Mouse (Mus musculus) stomach, embryonic 16.5 days (tissue): ENCODE results near the gene Adar. TPM values are rescaled to one million over a fixed set of nuclear protein-coding genes. Genes with fewer than 3 reads are reported as not detected.
"Not testable (repeated sequence)": the region's sequence is repeated elsewhere in the genome, so short reads cannot be mapped to it uniquely, and the experiment has no call there.

Experiments
- ATAC-seq: fragments of 200-750 bp; cut with Nextera tagmentation; 2 replicates; pipeline ENCODE4 v1.8.0; 2017; ENCODE audit warnings: moderate number of reproducible peaks, moderate TSS enrichment; ENCODE audit not compliant: insufficient read depth, low FRiP score
- H3K27ac ChIP-seq: fragments of 300-500 bp; sonication (generic); 2 replicates; pipeline ENCODE4 v1.5.1; 2014; ENCODE audit warnings: low read length
- H3K27me3 ChIP-seq: fragments of 300-500 bp; sonication (generic); 2 replicates; pipeline ENCODE4 v1.6.1; 2014; ENCODE audit warnings: low read length, control low read depth, mixed read lengths; ENCODE audit not compliant: control insufficient read depth, insufficient read depth
- H3K36me3 ChIP-seq: fragments of 300-500 bp; sonication (generic); 2 replicates; pipeline ENCODE4 v1.6.1; 2014; ENCODE audit warnings: low read length; ENCODE audit not compliant: control insufficient read depth, insufficient read depth
- H3K4me1 ChIP-seq: fragments of 300-500 bp; sonication (generic); 2 replicates; pipeline ENCODE4 v1.6.1; 2014; ENCODE audit warnings: low read length, control low read depth, mixed read lengths; ENCODE audit not compliant: control insufficient read depth, insufficient read depth
- H3K4me2 ChIP-seq: fragments of 300-500 bp; sonication (generic); 2 replicates; pipeline ENCODE4 v1.6.1; 2014; ENCODE audit warnings: low read depth, low read length, mixed read lengths
- H3K4me3 ChIP-seq: fragments of 300-500 bp; sonication (generic); replicated peaks from 2 replicates; pipeline ENCODE4 v1.5.1; 2014; ENCODE audit warnings: mild to moderate bottlenecking, low read length
- H3K9ac ChIP-seq: fragments of 300-500 bp; sonication (generic); 2 replicates; pipeline ENCODE4 v1.6.1; 2014; ENCODE audit warnings: low read length
- H3K9me3 ChIP-seq: fragments of 300-500 bp; sonication (generic); replicated peaks from 2 replicates; pipeline ENCODE4 v1.6.1; 2016; ENCODE audit warnings: low read length, control low read depth; ENCODE audit not compliant: control insufficient read depth
- WGBS: fragments of 180-500 bp; shearing (Covaris S2); extraction: QIAGEN DNeasy Blood & Tissue Kit; methylation state at CpG from one replicate; pipeline ENCODE4 v1.1.7; 2014; 5-methylcytosine and 5-hydroxymethylcytosine counted together
- polyA plus RNA-seq: library from polyadenylated mRNA; unstranded; fragments of >200 nt; fragmentation: Nextera tagmentation; extraction: Ambion mirVana; gene quantifications from 2 replicates; pipeline ENCODE4 v1.2.1, GENCODE M21; 2015

The Adar gene
- polyA plus RNA-seq, 1 experiment from 2014 or later, result 12.3 TPM

GRCm38 (mm10) chr3:89799476-89799875 lies 84.7 kb downstream of the Adar start:
- no peak overlapping the region for H3K4me3 ChIP-seq
- no peak overlapping the region; the same call in 1 of the 2 replicates for H3K9ac ChIP-seq
- H3K4me2 ChIP-seq, result peak overlapping the region; percentile 43
- H3K27ac ChIP-seq, result no peak overlapping the region
- ATAC-seq, result no peak
- H3K9me3 ChIP-seq, result no peaks in the 10 kb centered on the region
- H3K4me1 ChIP-seq, result 0 out of 2 replicates have a peak, but pooled peaks cover 5% of the 10 kb centered on the region
- no peaks in the 10 kb centered on the region for H3K27me3 ChIP-seq
- no peaks in the 10 kb centered on the region for H3K36me3 ChIP-seq
- 10% methylated on average over 13 of the region's 13 CpGs for WGBS

- H3K27ac ChIP-seq, H3K4me2 ChIP-seq, H3K4me3 ChIP-seq, H3K9ac ChIP-seq, H3K4me1 ChIP-seq, H3K36me3 ChIP-seq, ATAC-seq, H3K9me3 ChIP-seq, H3K27me3 ChIP-seq: not testable (repeated sequence)
- 59% methylated on average over 3 of the region's 3 CpGs for WGBS
Observed at GRCm38 (mm10) chr3:89800078-89800477, 85.3 kb downstream of the Adar start.

- no peaks in the 10 kb centered on the region for H3K36me3 ChIP-seq
- no peak overlapping the region for H3K9ac ChIP-seq
- H3K4me3 ChIP-seq, result no peak overlapping the region
- H3K27me3 ChIP-seq, result no peaks in the 10 kb centered on the region
- no peak overlapping the region for H3K4me2 ChIP-seq
- no peak overlapping the region for H3K27ac ChIP-seq
- 0 out of 2 replicates have a peak, but pooled peaks cover 5% of the 10 kb centered on the region for H3K4me1 ChIP-seq
- no peak for ATAC-seq
- no peaks in the 10 kb centered on the region for H3K9me3 ChIP-seq
- WGBS, result 52% methylated on average over 5 of the region's 5 CpGs
Observed at GRCm38 (mm10) chr3:89800774-89801506, 86.1 kb downstream of the Adar start.

GRCm38 (mm10) chr3:89801507-89801847 lies 86.7 kb downstream of the Adar start:
- no peak overlapping the region for H3K4me3 ChIP-seq
- H3K27ac ChIP-seq, result no peak overlapping the region; the same call in 1 of the 2 replicates
- no peaks in the 10 kb centered on the region for H3K27me3 ChIP-seq
- 15% methylated on average over 3 of the region's 3 CpGs for WGBS
- H3K4me2 ChIP-seq, result no peak overlapping the region
- H3K9me3 ChIP-seq, result no peaks in the 10 kb centered on the region
- H3K4me1 ChIP-seq, result 0 out of 2 replicates have a peak, but pooled peaks cover 5% of the 10 kb centered on the region
- ATAC-seq, result no peak
- H3K9ac ChIP-seq, result no peak overlapping the region
- H3K36me3 ChIP-seq, result no peaks in the 10 kb centered on the region

DNA sequence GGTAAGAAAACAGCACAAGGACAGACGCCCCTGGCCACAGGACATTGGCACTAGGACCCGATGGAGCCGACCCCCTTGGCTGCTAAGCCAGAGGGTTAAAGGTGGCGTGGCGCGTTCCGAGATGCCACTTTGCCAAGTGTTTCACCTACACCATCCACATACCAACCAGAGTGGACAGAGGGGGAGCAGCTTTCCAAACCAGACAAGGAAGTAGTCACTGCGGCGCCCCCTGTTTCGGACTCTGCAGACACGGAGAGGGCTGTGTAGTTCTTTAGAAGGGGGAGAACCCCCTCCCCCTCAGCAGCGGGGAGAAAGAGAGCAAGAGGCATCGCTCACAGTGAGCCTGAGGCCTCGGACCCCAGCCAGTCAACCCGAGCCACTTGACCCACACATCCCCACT lies 88.1 kb downstream of the Adar start:
- 74% methylated on average over 15 of the region's 15 CpGs for WGBS
- Histone ChIP-seq H3K4me3 (no peak overlapping the region), H3K36me3 (no peaks in the 10 kb centered on the region), H3K27me3 (no peaks in the 10 kb centered on the region), H3K4me1 (0 out of 2 replicates have a peak, but pooled peaks cover 5% of the 10 kb centered on the region), H3K27ac (no peak overlapping the region), H3K4me2 (no peak overlapping the region), H3K9me3 (no peaks in the 10 kb centered on the region), H3K9ac (no peak overlapping the region)
- ATAC-seq, result no peak

Other genes starting within 250 kb of the Adar start
- 4.9 and 5.9 TPM in 2 replicates for gene Kcnn3, start 194.9 kb upstream of the Adar start, polyA plus RNA-seq
- gene Chrnb2, start 49.6 kb downstream of the Adar start, polyA plus RNA-seq, result 1.2 and 1.6 TPM in 2 replicates
- gene Ube2q1, start 58.6 kb downstream of the Adar start, polyA plus RNA-seq, result 7.0 and 7.4 TPM in 2 replicates
- gene She, start 116.3 kb downstream of the Adar start, polyA plus RNA-seq, result 3.0 and 3.1 TPM in 2 replicates
- 2.9 and 3.2 TPM in 2 replicates for gene Il6ra, start 198.2 kb downstream of the Adar start, polyA plus RNA-seq
- gene Atp8b2, start 248.5 kb downstream of the Adar start, polyA plus RNA-seq, result 11.6 and 12.3 TPM in 2 replicates